Mouse (Mus musculus) right cerebral cortex, postnatal 14 days (tissue): ENCODE data around the gene Kif1c.
"Not testable (repeated sequence)": the region's sequence is repeated elsewhere in the genome, so short reads cannot be mapped to it uniquely, and the experiment has no call there.

Experiments
- DNase-seq: peaks from one replicate; pipeline ENCODE4 v3.0.0; 2022

The Kif1c gene

GRCm38 (mm10) chr11:70747876-70748545 lies 47.7 kb downstream of the Kif1c start:
- no peak for DNase-seq

GRCm38 (mm10) chr11:70752337-70753017 lies 52.1 kb downstream of the Kif1c start:
- no peak for DNase-seq

GRCm38 (mm10) chr11:70753146-70753545 lies 52.8 kb downstream of the Kif1c start:
- DNase-seq = no peak

GRCm38 (mm10) chr11:70754476-70754875 lies 54.1 kb downstream of the Kif1c start:
- no peak for DNase-seq

GRCm38 (mm10) chr11:70754958-70755357 lies 54.6 kb downstream of the Kif1c start:
- DNase-seq = no peak

GRCm38 (mm10) chr11:70755645-70756044 lies 55.3 kb downstream of the Kif1c start:
- peak; percentile 87 for DNase-seq

- not testable (repeated sequence) for DNase-seq
These were observed 60.1 kb downstream of the Kif1c start for GRCm38 (mm10) chr11:70760446-70760845.

GRCm38 (mm10) chr11:70762641-70763040 lies 62.3 kb downstream of the Kif1c start:
- DNase-seq = no peak

- DNase-seq = no peak
These were observed 63.2 kb downstream of the Kif1c start for GRCm38 (mm10) chr11:70763582-70763935.

GRCm38 (mm10) chr11:70763936-70764808 lies 63.8 kb downstream of the Kif1c start, which contains the start of gene Zfp3:
Zfp3 (plus strand) TSS chr11:70764209.
- DNase-seq = peak; percentile 87

GRCm38 (mm10) chr11:70765776-70766445 lies 65.6 kb downstream of the Kif1c start:
- DNase-seq = no peak

- DNase-seq = no peak
These were observed 70.5 kb downstream of the Kif1c start for GRCm38 (mm10) chr11:70770804-70771203.

GRCm38 (mm10) chr11:70776830-70777571 lies 76.7 kb downstream of the Kif1c start:
- peak; percentile 78 for DNase-seq

- DNase-seq = no peak
These were observed 77.3 kb downstream of the Kif1c start for GRCm38 (mm10) chr11:70777634-70778033.

- DNase-seq = not testable (repeated sequence)
These were observed 77.7 kb downstream of the Kif1c start for GRCm38 (mm10) chr11:70778058-70778457.
